ENCODE assay signal across 25 mouse cellular contexts in genomic region chr19:37133666-37134065, GRCm38 (mm10).
"Had no signal": no experiment of that assay in that cellular context is flagged by ENCODE, and none has a peak within 500 bp of the region (broad histone marks: within the 10 kb centered on the region; RNA-seq: fewer than 3 reads in every experiment).

No protein-coding gene starts in this region.

- ATAC-seq: forebrain, embryonic 13.5 days; forebrain, embryonic 14.5 days; forebrain, embryonic 15.5 days; forebrain, embryonic 16.5 days; forebrain, postnatal 0 days had no signal

- DNase-seq: cerebellum, adult 8-10 months; cerebellum, adult 9-10 months; cerebellum, adult 9-11 months; cerebellum, postnatal 10 days; cerebellum, postnatal 14 days; cerebellum, postnatal 25 days; cerebellum, postnatal 36 days; embryo, embryonic 11 days; forebrain, postnatal 0 days; gastrocnemius, postnatal 10 days; gastrocnemius, postnatal 25 days; gastrocnemius, postnatal 36 days had no signal

- H3K4me3 ChIP-seq: embryonic facial prominence, embryonic 10.5 days; embryonic facial prominence, embryonic 12.5 days; embryonic facial prominence, embryonic 13.5 days; embryonic facial prominence, embryonic 15.5 days; erythroblast, embryonic 14.5 days; forebrain, embryonic 10.5 days; forebrain, embryonic 12.5 days; forebrain, embryonic 13.5 days; forebrain, embryonic 15.5 days; heart, embryonic 10.5 days had no signal

- H3K4me2 ChIP-seq: embryonic facial prominence, embryonic 12.5 days; embryonic facial prominence, embryonic 13.5 days; embryonic facial prominence, embryonic 15.5 days; forebrain, embryonic 12.5 days; forebrain, embryonic 13.5 days; forebrain, embryonic 15.5 days; heart, embryonic 11.5 days had no signal

- H3K36me3 ChIP-seq: embryonic facial prominence, embryonic 10.5 days; embryonic facial prominence, embryonic 12.5 days; embryonic facial prominence, embryonic 13.5 days; embryonic facial prominence, embryonic 15.5 days; forebrain, embryonic 10.5 days; forebrain, embryonic 12.5 days; forebrain, embryonic 15.5 days; heart, embryonic 10.5 days had no signal

- H3K27me3 ChIP-seq: embryonic facial prominence, embryonic 12.5 days; embryonic facial prominence, embryonic 13.5 days; embryonic facial prominence, embryonic 15.5 days; forebrain, embryonic 12.5 days; forebrain, embryonic 13.5 days; forebrain, embryonic 15.5 days had no signal

- H3K9ac ChIP-seq: embryonic facial prominence, embryonic 12.5 days; embryonic facial prominence, embryonic 13.5 days; embryonic facial prominence, embryonic 15.5 days; forebrain, embryonic 12.5 days; forebrain, embryonic 13.5 days; forebrain, embryonic 15.5 days; forebrain, postnatal 0 days had no signal

- H3K9me3 ChIP-seq: embryonic facial prominence, embryonic 10.5 days; embryonic facial prominence, embryonic 12.5 days; embryonic facial prominence, embryonic 13.5 days; embryonic facial prominence, embryonic 15.5 days; forebrain, embryonic 10.5 days; forebrain, embryonic 12.5 days; forebrain, embryonic 13.5 days; forebrain, embryonic 15.5 days; heart, embryonic 10.5 days had no signal

- H3K27ac ChIP-seq: embryonic facial prominence, embryonic 10.5 days; embryonic facial prominence, embryonic 12.5 days; embryonic facial prominence, embryonic 13.5 days; embryonic facial prominence, embryonic 15.5 days; forebrain, embryonic 10.5 days; forebrain, embryonic 12.5 days; forebrain, embryonic 13.5 days; forebrain, embryonic 15.5 days; heart, embryonic 10.5 days had no signal

- H3K4me1 ChIP-seq: embryonic facial prominence, embryonic 10.5 days; embryonic facial prominence, embryonic 12.5 days; embryonic facial prominence, embryonic 13.5 days; embryonic facial prominence, embryonic 15.5 days; forebrain, embryonic 10.5 days; forebrain, embryonic 12.5 days; forebrain, embryonic 13.5 days; forebrain, embryonic 15.5 days had no signal
